Mouse (Mus musculus): ENCODE measurements around the gene Tcf7l1.

Gene Tcf7l1

DNA sequence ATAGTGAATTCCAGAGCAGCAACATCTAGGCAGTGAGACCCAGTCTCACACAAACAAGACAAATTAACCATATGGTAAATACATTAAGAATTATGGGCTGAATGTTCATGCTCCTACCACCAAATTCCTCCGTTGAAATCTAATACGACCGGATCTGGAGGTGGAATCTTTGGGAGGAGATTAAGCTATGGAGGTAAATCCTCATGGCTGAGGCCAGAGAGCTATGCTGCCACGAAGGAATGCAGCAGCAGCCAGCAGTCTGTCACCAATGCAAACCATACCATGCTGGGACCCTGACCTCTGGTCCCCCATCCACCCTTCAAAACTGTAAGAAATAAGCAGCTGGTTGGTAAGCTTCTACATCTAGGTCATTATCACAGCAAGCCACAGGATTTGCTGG, 41.9 kb downstream of the Tcf7l1 start:
- DNase-seq (ENCODE audit: low spot score in 2 of 2), result no peak

DNA sequence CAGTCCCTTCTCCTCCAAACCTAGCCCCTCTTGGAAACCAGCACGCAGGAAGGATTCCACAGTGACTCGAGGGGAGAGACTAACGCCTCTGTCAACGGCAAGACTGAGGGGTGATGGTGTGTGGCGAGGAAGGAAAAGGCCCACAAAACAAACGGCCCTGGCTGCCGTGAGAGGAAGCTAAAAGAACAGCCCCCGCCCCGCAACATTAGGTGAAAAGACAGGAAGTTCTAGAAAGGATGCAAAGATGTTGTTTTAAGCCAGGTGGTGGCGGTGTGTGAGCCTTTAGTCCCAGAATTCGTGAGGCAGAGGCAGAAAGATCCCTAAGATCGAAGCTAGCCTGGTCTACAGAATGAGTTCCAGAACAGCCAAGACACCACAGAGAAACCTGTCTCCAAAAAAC, 43.3 kb downstream of the Tcf7l1 start:
- no peak for DNase-seq (ENCODE audit: low spot score in 2 of 2)

DNA sequence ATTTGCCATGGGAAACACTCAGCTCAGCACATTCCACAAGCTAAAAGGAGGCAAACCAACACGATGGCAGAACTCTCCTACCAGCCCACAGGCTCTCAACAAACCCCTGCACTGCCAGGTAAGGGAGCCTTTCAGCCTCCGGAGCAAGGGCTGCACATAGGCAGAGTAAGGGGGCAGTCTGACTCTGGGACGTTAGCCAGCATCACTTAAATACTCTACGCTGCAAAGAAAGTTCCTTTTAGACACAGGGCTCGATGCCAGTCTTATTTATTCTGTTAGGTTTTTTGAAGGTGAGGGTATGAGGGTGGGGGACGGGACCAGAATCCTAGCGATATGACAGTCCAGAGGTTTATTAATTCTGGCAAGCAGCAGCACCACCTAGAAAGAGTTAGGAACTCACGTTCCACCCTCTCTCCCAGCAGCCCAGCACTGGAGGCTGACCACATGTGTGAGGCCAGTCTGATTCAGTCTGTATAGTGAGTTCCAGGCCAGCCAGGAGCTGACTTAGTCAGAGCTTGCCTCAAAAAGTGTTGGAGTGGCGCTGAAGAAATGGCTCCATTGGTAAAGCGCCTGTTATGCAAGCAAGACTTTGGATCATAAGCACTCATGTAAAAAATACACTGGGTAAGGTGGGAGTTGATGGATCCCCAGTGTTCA, 44.8 kb downstream of the Tcf7l1 start:
- DNase-seq (ENCODE audit: low spot score in 2 of 2), result no peak

DNA sequence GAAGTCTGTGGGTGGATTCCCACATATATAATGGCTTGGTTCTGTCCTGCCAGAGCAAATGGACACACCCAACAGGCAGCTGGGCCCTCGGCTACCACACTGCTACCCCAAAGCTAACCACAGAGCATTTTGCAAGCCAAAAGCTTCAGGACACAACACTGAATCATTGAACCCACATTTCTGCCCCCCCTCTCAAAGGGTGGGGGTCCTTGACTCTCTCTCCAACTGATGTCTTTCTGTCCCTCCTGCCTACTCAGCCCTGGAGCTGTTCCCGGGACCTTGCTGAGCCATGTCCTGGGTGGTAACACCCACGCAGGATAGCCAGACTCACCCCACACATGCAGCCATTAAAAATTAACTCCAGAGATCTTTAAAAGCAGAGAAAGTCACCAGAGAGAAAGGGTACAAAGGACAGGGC, 45.4 kb downstream of the Tcf7l1 start:
- no peak for DNase-seq (ENCODE audit: low spot score in 2 of 2)

DNA sequence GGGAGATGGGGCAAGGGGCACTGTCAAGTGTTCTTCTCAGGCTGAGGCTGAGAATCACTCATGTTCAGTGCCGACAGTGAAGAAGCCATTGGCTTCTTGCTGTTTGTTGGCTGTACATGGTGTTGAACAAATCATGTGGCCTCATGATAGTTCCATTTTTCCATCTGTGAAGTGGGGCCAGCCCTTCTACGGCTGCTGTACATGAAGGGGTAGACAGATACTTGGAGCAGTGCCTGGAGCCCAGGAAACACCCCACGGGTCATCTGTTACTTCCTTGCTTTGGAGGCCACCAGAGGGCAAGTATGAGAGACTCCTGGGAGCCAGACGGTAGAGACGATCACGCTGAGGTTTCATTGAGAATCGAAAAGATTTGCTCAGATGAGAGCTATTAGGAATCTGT, 46.7 kb downstream of the Tcf7l1 start:
- DNase-seq (ENCODE audit: low spot score in 2 of 2), result no peak

DNA sequence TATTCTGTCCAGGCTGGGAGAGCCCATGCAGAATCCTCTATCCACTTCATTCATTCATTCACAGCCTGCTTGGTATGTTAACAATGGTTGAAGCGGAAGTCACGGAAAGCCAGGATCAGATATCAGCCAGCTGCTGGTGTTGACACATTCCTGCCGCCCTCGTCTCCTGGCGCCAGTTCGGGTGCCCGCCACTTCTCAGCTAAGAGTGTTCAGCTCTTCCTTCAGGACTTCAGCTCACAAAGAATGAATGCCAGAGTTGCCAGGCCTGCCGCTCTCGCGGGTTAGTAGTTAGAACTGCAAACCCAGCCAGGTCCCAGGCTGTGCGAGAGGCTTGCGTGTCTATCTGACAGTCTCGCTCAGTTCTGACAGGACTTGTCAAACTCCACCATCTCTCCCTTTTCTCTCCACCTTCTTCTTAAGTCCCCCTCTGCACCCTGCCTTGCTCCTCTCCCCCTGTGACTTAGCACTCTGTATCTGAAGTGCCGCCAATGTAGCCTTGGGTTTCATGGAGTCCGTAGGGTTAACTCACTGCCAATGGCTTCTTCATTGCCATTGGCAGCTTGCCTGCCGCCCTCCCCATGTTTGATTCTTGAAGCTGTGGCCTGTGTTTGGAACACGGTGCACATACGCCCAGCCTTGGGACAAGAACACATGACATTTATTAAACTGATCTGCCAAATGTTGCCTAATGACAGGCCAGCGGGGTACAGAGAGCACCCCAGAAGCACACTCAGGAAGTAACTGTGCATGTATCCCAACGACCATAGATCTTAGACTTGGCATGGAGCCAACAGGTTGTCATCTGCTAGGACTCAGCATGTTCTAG, 48.2 kb downstream of the Tcf7l1 start:
- no peak for DNase-seq (ENCODE audit: low spot score in 2 of 2)

DNA sequence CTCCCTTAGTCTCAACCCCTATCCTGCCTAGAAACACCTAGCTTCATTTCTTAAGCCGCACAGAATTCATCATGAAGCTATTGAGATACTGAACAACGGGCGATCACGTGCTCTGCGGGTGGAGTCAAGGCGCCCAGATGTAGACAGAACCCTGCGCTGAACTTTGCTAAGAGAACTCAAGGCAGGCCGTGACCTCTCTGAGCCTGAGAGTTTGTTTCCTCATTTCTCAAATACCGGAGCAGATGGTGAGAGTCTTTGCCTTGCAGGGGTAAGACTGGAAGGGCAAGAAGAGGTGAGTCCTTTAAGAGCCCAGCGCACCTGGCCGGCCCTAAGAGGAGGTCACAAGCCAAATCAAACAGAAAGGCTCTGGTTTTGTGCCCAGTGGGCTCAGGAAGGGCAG, 52.2 kb downstream of the Tcf7l1 start:
- DNase-seq (ENCODE audit: low spot score in 2 of 2), result no peak

DNA sequence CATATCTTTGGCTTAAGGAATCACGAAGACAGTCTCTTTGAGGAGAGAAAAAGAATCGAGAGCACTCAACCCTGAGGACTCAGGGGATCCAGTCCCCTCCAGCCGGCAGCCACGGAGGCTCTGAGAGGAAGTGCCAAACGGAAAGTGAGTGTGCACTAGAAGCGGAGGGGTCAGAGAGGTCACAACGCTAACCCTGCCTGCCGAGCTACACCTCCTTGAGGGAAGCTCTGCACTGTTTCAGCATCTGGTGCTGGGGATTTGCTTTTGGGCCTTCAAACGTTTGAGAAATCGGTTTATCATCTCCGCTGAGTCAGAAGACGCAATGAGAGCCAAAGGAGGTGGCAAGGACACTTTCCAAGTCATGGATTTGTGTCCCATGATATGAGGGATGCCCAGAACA, 53.8 kb downstream of the Tcf7l1 start:
- no peak for DNase-seq (ENCODE audit: low spot score in 2 of 2)

DNA sequence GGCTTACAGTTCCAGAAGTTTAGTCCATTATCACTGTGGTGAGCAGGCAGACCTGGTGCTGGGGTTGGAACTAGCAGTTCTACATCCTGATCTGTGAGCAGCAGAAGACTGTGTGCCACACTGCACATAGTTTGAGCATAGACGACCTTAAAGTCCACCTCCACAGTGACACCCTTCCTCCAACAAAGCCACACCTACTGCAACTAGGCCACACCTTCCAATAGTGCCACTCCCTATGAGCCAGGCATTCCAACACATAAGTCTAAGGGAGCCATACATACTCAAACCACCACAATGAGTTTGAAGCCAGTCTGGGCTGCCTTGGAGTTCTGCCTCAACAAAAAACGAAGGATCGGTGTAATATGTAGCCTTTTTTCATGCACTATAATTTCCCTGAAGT, 55.7 kb downstream of the Tcf7l1 start:
- DNase-seq (ENCODE audit: low spot score in 2 of 2), result no peak

DNA sequence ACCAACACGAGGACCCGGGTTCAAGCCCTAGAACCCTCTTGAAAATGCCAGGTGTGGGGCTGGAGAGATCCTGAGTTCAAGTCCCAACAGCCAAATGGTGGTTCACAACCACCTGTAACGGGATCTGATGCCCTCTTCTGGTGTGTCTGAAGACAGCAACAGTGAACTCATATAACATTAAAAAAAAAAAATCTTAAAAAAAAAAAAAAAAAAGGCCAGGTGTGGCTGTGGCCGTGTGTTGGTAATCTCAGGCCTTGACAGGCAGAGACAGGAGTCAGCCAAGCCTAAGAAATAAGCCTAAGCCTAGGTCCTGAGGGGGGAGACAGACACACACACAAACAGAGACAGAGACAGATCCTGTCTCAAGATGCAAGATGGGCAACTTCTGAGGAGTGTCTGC, 56.9 kb downstream of the Tcf7l1 start:
- no peak for DNase-seq (ENCODE audit: low spot score in 2 of 2)

DNA sequence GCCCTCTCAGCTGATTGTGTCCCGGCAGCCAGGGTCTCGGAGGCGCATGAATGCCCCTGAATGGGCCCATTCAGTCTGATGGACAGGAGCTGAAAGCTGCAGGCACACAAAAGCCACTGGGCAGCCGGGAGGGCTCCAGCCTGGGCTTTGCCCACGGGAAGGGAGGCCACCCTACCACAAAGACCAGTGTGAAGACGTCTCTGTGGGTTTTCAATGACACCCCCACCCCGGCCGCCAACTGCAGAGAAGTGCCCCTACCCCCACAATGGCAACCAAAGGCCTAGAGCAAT, 58.5 kb downstream of the Tcf7l1 start:
- DNase-seq (ENCODE audit: low spot score in 2 of 2), result peak; percentile 14 to 20

DNA sequence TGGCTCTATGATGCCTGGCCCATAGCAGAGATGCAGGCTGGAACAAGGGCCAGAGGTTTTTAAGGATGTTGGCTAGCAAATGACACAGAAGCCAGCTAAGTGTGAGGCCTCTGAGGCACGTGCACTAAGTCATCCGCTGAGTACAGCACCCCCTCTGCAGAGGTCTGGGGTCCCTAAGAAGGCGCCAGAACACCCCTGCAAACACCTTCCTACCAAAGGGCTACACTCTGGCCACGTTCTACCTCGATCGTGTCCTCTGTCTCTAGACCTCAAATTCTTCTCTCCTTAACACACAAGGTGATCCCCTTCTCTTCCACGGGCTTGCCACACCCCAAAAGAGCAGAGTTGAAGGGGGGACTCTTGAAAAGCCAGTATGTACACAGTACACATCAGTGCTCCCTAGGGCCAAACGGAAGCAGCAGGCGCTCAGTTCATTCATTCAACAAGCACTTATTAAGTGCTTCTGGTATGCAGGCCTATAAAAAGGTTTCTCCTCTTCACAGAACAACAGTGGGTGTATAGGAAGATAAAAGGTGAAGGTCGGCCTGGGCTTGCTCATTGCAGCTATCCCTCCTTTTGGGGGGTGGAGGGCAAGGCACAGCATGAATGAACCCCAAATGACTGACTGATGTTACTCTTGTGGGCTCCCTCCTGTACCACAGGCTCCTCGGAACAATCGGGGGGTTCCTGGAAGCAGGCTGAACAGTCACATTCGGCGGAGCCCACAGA, 59.1 kb downstream of the Tcf7l1 start:
- no peak for DNase-seq (ENCODE audit: low spot score in 2 of 2)

DNA sequence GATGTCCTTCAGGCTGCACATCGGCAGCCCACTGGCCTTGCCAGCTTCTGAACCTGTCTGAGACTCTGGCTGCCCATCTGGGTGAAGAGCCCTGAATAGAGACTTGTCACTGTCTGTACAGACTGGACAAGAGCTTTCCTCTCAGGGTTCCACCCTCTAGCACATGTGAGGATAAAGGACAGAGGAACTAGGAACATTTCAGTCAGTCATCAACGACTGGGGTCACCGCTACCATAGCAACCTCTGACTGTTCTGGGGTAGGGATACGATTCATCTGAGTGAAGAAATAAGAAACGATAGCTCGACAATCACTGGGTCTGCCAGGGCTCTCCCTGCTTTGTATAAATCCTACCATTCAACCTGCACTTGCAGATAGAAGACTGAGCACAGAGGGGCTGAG, 61.2 kb downstream of the Tcf7l1 start:
- no peak for DNase-seq (ENCODE audit: low spot score in 2 of 2)

DNA sequence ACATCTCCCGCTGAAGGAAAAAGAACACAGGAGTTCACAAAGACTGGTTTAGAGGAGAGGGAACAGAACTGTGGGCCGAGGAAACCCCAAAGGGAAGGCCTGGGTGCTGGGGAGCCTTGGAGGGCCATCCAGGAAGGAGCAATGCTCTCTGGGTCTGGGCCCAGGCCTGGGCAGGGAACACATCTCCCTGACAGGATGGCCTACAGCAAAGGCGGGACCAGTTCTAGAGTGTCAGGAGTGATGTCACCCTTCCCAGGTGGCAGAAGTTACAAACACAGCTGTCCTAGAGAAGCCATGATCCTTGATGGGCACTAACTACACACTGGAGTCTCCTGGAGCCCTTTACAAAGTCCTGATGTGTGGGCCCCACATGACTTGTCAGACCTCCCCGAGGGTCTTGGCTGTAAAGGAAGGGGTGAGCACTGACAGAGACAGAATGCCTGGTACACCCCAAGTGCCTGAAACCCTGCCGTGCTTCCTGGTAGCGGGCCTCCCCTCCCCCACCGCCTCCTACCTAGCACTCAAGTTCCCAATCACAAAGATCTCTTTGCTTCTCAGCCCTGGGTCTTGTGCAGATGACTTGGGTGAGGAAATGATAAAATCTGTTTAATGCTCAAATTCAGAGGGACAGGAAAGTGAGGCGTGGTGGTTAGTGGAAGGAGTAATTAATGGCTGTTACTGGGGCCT, 64.4 kb downstream of the Tcf7l1 start:
- DNase-seq (ENCODE audit: low spot score in 2 of 2), result no peak

DNA sequence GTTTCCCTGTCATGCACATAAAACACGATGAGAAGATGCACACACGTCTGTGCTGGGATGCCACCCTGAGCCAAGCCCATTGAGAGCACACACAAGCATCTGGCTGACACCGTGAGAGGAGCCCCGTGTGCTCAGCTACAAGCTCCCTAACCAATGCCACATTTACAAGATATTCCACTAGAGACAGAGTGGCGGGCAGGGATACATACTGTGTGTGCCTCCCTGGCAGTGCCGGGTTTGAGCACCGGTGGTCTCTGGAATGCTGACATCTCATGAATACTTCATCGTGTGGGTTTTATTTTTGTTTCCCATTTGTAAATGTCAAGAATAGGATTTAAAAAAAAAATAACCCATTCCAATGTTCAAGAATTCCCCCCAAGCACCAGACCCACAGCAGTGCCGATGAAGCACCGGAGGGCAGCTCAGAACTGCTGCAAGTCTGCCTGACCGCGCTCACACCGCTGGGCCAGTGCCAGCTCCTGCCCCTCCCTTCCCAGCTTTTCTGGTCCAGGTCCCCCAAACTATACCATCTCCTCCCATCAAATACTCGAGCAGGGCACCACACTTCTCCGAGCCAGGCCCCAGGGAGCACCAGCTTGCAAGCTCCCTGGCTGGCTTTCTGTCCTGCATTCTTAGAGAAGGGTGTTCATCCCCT, 65.2 kb downstream of the Tcf7l1 start:
- no peak for DNase-seq (ENCODE audit: low spot score in 2 of 2)

DNA sequence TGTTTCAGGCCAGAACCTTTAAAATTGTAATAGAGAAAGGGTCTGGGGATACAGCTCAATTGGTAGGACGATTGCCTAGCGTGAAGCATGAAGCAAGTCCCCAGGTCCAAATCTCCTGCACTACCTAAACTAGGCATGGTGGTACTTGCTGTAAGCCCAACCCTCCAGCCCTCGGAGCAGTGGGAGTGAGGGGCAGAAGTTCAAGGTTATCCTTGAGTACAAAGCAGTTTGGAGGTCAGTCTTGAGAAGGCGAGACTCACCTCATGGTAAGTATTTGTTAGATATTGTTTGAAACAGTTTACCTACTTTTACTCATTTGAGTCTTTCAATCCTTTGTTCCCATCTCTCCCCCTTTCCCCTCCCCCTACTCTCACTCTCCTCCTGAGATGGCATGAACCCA, 65.9 kb downstream of the Tcf7l1 start:
- DNase-seq (ENCODE audit: low spot score in 2 of 2), result no peak

DNA sequence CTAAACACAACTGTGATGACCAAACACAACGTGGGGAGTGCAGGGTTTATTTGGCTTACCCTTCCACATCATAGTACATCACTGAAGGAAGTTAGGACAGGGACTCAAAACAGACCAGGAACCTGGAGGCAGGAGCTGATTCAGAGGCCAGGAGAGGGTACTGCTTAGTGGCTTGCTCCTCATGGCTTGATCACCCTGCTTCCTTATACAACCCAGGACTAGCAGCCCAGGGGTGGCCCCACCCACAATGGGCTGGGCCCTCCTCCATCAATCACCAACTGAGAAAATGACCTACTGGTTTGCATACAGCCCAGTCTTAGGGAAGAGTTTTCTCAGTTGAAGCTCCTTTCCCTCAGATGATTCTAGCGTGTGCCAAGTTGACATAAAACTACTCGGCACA, 68.2 kb downstream of the Tcf7l1 start:
- DNase-seq (ENCODE audit: low spot score in 2 of 2), result no peak

DNA sequence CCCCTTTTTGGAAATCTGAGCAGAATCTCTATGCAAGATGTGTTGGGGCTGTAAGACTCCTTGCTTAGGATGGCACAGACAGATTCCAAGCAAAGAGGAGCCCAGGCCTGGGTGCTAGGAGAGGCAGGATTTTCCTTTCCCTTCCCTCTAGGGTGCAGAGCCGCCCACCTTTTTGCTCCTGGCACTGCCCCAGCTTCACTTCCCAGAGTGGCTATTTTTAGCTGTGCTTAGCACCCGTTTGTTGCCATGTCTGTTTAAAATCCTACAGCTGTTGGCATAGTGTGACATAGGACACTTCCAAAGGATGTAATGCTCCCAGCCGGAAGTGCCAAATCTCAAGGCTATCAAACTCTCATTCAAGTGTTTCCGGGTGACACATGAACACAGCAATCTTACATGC, 74.3 kb downstream of the Tcf7l1 start:
- DNase-seq (ENCODE audit: low spot score in 2 of 2), result peak; percentile 51 to 59

DNA sequence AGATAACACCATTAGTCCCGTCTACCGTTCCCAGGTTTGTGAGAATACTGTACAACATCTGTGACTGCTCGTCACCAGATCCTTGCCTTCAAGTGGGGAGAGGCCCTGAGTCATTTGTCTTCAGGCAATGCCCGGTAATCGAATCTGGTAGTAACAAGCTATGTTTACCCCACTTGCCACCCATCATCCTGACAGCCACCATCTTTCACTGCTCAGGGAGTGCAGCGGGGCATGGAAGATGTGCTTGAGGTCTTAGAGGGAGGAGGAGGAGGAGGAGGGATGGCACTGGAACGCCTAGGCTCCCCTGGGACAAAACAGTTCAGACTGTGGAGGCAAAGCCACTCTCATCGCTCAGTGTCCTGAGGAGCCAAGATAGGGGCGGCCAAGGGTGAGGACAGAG, 74.8 kb downstream of the Tcf7l1 start:
- no peak for DNase-seq (ENCODE audit: low spot score in 2 of 2)

DNA sequence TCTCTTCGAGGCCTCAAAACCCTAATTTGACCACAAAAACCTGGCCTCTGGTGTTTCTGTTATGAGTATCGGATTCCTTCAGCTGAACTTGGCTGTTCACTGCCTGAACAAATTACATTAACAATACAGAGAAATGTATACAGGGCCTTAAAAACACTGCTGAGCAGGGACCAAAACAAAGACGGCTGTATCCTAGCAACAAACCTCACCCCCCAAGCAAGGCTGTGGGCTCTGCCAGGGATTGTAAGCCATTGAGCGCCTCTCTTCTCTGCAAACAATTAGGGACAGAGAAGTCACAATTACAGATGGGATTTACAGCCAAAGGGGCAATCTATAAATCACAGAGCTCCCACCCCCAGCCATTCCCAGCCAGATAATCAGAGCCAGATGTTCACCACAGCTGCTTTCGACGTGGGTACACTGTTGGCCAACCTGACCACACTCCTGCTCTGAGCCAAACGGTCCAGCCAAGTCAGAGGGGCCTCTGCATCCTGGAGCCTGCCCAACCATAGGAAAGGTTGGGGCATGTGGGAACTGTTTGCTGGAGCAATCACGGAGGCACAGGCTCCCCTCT, 77.5 kb downstream of the Tcf7l1 start:
- DNase-seq (ENCODE audit: low spot score in 2 of 2), result peak in 1 of 2 experiments; percentile 49

DNA sequence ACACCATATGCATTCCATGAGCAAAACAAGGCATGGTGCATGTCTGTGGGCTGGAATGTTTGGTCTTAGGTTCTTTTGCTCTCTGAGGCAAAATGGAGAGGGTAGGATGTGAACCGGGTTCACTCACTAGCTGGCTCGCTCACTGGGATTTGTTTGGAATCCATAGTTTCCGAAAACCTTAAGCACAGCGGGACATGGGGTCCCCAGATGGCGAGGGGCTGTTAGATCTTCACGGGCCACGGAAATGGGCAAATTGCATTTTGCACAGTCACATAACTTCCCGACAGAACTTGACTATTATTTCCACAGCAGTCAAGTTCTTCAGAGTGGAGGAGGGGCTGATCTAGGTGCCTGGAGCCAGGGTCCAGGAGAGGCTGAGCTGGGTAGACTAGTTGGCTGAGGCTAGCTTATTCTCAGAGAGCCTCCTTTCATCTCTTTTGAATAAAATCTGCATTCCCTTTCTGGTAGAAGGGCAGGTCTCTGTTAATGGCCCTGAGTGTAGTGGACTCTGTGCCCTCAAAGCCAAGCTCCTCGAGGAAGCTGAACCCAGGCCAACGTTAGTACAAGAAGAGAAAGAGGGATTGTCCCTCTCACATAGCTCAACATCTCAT, 78.1 kb downstream of the Tcf7l1 start:
- DNase-seq (ENCODE audit: low spot score in 2 of 2), result peak in 1 of 2 experiments; percentile 33
